Mouse (Mus musculus) CD4-positive, CD25-positive, alpha-beta regulatory T cell, adult 2 months (primary cell): Measurements from ENCODE around the gene Cdk11b.
"Not testable (repeated sequence)": the region's sequence is repeated elsewhere in the genome, so short reads cannot be mapped to it uniquely, and the experiment has no call there.

Experiments
- DNase-seq: peaks from one replicate; pipeline ENCODE4 v3.0.0-alpha.2; 2012; ENCODE audit warnings: low read depth, low spot score

The Cdk11b gene

DNA sequence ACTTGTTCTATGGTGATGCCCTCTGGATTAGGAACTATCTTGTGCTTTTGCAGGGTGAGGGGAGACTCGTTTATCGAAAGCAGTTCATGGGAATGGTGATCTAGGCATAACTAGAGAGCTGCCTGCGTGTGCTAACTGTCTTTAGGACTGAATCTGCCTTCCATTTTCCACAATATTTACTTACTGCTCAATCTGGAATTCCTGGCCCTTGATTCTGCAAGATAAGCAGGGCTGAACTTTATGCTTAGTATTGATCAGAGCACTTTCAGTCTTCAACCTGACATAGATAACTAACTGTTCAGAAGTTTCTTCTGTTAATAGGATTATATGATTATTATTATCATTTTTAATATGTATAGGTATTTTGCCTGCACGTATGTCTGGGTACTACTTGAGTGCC, 19.5 kb upstream of the Cdk11b start:
- DNase-seq = no peak

DNA sequence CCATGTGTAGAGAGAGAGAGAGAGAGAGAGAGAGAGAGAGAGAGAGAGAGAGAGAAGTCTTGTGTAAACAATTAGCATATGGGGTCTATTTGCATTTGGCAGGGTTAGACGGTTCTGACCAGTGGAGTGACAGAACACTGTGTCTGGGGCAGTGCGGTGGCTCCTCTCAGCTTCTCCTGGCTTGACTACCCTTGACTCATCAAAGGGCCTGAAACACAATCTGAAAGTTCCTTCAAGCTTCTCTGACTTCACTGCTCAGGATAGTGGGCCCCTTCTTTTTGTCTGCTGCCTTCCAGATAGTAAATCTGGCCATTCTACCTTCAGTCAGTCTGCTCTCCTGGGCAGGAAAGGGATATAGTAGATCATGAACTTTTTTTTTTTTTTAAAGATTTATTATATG, 17.8 kb upstream of the Cdk11b start:
- no peak for DNase-seq

GRCm38 (mm10) chr4:155611860-155612259, 12.8 kb upstream of the Cdk11b start:
- no peak for DNase-seq

- no peak for DNase-seq
These were observed 11.4 kb upstream of the Cdk11b start for GRCm38 (mm10) chr4:155613264-155613663.

DNA sequence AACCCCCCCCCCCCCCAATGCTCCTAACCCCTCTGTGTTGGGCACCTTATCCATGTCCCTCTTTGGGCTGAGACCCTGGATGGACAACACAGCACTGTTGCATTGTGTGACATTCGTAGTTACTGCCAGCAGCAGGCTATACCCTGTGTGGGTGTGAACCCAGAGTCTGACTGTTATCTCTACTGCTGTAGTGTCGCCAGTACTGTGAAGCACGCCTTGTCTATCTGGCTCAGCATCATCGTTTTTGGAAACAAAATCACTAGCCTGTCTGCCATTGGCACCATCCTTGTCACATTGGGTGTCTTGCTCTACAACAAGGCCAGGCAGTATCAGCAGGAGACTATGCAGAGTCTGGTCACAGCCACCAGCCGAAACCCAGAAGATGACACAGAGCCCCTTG, 6.3 kb upstream of the Cdk11b start:
- DNase-seq = no peak

DNA sequence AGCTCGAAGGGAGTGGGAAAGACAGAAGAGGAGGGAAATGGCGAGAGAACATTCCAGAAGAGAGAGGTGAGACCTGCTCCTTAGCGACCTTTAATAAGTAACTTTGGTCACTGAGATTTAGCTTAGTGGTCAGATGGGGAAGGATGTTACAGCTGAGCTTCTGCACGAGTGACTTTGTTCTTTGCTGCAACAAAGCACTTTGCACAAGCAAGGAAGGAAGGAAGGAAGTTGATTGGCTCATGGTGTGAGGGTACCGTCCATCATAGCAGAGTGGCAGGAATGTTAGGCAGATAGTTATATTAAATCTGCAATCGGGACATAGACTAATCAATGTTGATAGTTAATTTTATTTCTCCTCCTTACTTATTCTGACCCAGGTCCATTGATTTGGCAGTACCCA, 5.6 kb downstream of the Cdk11b start:
- no peak for DNase-seq

- no peak for DNase-seq
These were observed 11.3 kb downstream of the Cdk11b start for GRCm38 (mm10) chr4:155635766-155636499.

DNA sequence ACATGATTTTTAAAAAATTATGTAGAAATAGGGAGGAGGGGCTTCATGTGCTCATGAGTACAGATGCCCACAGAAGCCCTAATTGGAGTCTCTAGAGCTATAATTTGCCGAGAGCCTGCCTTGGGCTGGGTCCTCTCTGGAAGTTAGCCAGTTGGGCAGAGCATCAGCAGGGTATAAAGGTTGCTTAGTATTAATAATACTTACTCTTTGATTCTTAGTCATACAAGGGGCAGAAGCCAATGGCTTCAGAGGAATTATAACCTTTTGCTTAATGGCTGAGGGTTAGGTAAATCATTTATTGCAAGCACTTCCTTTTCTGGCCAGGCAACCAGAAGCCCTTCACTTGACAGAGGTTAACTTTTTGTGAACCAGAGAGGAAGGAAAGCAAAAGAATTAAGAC, 18.9 kb downstream of the Cdk11b start:
- DNase-seq = no peak

DNA sequence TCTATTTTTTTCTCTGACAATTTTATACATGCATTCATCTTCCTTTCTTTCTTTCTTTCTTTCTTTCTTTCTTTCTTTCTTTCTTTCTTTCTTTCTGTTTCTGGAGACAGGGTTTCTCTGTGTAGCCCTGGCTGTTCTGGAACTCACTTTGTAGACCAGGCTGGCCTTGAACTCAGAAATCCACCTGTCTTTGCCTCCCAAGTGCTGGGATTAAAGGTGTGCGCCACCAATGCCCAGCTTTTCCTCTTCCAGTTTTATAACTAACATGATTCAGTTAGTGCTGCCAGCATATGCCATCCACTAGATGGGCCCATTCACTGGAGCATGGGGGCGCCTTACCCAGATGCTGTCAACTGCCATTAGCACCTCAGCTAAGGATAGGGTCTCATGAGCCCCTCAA, 20.7 kb downstream of the Cdk11b start, which contains the start of gene Gm10563:
Gm10563 (minus strand) TSS at position 101 of the 400 bp plus-strand sequence.
- not testable (repeated sequence) for DNase-seq

DNA sequence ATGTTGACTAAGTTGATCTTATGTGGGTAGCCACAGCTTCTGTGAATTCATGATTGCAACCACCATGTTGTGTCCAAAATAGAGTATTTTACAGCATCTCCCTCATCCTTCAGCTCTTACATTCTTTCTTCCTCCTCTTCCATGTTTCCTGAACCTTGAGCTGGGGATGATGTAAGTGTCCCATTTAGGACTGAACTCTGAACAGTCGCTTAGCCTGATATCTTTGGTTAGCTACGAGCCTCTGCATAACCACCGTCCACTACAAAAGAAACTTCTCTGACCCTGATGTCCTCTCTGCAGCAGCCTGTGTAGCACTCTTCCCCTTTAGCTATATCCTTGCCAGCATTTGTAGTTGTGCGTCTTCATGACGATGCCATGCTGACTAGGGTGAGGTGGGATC, 21.1 kb downstream of the Cdk11b start:
- no peak for DNase-seq

DNA sequence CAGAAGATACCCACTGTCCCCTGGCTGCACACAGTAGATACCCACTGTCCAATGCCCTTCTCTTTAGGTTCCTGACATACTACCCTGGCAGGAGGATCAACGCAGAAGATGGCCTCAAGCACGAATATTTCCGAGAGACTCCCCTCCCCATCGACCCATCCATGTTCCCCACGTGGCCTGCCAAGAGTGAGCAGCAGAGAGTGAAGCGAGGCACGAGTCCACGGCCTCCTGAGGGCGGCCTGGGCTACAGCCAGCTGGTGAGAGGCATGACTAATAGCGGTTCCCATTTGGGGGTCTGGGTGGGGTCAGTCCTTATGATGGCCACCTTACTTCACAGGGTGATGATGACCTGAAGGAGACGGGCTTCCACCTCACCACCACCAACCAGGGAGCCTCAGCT, 24.7 kb downstream of the Cdk11b start:
- DNase-seq = no peak

- no peak for DNase-seq
These were observed 27.1 kb downstream of the Cdk11b start for GRCm38 (mm10) chr4:155651553-155652269.

GRCm38 (mm10) chr4:155652283-155653085, 27.8 kb downstream of the Cdk11b start:
- no peak for DNase-seq

DNA sequence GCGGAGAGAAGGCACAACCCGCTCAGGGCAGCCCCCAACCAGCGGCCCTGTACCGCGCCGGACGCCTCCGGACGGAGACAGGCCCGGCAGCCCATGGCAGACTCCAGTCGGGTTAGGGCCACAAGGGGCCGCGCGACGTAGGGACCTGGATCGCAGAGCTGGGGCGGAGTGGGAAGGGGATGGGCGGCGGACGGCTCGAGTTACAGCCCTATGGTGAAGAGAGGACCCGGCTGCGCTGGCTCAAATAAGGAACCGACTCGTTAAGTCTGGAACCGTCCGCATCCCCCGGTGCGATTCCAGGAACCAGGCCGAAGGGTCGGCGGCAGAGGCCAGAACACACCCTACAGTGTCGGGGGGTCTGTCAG, 28.4 kb downstream of the Cdk11b start, which contains the start of gene Mmp23:
Mmp23 (minus strand) TSS at position 299 of the 365 bp plus-strand sequence.
- peak; percentile 23 for DNase-seq

DNA sequence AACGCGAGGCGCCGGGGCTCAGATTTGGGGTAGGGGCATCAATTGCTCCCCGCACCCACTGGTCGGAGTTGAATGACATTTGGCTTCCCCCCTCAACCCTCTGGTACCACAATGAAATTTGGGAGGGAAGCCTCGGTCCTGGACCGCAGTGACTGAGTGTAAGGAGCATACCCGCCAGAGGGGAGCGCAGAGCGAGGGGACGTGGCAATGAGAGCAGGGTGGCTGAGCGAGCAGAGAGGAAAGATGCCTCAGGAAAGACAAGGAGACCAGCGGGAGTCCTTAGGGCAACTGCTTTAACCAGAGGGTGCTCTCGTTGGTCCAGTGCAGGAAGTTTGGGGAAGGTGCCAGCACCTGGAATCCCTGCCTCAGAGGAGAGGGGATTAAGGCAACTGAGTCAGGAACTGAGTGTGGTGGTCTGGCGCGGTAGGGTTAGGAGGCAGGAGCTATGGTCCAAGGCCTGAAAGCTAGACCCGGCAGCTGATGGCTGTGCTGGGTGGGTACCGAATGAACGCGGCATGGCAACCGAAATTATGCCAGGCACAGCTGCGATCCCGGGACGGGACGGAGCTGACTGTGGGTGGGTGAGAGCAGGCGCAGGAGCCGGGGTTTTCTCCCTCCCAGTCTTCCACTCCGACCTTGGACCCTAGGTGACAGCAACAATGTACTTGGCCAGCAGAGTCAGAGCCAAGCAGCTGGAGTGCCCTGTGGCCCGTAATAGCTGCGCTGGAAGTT, 29.0 kb downstream of the Cdk11b start:
- DNase-seq = peak; percentile 32

- DNase-seq = no peak
These were observed 29.5 kb downstream of the Cdk11b start for GRCm38 (mm10) chr4:155654183-155654455.

DNA sequence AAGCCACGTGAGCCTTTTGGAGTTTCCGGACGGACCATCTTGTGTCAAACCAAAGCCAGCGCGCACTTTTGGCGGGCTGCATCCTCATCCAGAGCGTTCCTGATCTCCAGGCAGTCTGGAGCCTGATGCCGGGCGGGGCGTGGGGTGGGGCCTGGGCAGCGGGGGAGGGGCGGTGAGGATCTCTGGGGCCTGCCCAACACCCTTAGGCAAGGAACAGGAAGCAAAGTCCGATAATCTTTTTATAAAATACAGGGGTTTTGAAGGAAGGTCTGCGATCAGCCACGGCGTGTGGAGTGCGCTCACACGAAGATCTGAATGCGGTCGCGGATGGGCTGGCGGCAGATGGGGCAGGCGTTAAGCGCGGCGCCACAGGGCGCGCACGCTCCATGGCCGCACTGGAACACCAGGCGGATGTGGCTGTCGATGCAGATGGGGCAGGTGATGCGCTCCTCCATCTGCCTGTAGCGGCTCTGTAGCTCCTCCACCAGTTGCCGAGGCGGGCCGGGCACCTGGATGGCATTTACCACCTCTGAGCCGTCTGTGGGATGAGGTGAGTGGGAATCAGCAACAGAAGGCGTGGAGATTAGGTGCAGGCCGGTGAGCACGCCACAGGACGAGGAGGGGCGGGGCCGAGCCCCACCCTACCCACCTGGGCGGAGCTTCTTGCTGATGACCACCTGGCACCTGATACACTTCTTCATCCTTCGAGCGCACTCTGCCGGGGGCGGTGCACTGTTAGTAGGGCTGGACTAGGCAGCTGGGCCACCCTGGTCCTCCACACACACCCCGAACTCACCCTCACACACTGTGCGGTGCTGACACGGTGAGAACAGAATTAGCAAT, 30.0 kb downstream of the Cdk11b start:
- DNase-seq = peak; percentile 76

DNA sequence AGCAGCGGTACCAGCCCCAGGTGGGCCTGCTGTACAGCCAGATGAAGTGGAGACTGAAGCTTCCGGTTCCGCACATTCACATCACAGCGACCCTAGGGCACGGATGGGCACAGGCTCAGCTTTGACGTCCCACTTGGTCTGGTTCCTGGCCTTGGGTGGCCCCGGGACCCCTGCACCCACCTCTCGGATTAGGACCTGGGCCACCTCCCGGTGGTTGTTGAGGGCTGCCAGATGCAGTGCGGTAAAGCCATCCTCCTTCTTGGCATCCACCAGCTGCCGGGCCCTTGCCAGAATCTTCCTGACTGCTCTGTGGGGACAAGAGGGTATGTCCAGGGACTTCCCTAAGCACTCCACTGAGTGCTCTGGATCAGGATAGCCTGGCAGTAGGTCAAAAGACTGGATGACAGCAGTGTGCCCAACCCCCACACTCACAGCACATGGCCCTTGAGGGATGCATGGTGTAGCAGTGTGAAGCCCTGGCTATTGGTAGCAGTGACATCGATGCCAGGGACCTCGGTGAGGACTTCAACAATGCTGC, 31.6 kb downstream of the Cdk11b start:
- DNase-seq = no peak

DNA sequence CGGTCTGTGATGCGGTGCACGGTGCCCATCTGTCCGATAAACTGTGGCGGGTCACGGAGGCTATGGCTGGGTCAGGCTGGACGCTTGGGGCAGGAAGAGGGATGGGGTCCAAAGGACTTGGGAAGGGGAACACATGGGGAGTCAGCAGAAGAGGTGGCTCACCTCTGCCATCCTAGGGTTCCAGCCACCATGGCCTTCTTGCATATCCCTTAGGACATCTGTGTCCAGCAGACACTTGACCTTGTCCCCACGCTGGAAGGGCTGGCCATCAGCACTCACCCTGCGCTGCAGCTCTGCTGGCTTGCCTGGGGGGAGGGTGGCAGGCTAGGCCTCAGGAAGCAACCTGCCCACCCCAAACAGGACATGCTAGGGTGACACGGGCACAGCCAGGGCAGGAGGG, 34.3 kb downstream of the Cdk11b start:
- no peak for DNase-seq

DNA sequence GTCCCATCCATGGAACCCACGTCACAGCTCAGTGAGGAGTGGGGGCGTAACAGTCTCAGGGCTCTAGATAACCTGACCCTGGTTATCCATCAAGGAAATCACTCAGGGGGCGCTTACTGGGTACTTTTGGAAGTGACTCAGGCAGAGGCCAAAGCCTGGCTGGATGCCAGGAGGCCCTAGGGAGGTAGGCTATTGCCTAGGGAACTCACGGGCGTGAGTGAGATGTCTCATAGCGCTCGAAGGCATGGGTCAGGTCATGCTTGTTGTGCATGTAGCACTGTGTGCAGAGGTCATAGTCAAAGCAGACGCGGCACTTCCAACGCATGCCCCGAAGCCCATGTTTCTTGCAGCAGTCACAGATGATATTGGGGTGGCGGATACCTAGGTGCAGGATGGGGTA, 36.0 kb downstream of the Cdk11b start:
- no peak for DNase-seq

DNA sequence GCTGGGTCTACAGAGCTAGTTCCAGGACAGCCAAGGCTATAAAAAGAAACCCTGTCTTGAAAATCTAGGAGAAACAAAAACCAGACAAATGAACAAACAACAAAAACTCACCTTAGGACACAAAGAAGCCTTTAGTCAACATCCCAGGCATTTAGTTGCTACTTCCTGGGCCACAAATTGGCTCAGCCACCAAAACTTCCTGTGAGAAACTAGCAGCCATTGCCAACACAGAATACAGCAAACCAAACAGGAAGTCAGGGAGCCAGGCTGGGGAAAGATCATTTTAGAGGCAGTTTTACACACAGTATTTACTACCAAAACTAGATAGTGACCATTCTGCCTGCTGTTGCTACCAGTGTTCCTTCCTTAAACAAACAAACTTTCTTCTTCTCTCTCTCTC, 42.2 kb downstream of the Cdk11b start:
- DNase-seq = peak; percentile 41
